Mouse (Mus musculus): ENCODE results near the gene Psmb7. TPM values are rescaled to one million over a fixed set of nuclear protein-coding genes. Genes with fewer than 3 reads are reported as not detected.

The Psmb7 gene
- 141 and 145 TPM in 2 replicates for polyA plus RNA-seq (2015; fragmentation: Nextera tagmentation; extraction: Ambion mirVana)

DNA sequence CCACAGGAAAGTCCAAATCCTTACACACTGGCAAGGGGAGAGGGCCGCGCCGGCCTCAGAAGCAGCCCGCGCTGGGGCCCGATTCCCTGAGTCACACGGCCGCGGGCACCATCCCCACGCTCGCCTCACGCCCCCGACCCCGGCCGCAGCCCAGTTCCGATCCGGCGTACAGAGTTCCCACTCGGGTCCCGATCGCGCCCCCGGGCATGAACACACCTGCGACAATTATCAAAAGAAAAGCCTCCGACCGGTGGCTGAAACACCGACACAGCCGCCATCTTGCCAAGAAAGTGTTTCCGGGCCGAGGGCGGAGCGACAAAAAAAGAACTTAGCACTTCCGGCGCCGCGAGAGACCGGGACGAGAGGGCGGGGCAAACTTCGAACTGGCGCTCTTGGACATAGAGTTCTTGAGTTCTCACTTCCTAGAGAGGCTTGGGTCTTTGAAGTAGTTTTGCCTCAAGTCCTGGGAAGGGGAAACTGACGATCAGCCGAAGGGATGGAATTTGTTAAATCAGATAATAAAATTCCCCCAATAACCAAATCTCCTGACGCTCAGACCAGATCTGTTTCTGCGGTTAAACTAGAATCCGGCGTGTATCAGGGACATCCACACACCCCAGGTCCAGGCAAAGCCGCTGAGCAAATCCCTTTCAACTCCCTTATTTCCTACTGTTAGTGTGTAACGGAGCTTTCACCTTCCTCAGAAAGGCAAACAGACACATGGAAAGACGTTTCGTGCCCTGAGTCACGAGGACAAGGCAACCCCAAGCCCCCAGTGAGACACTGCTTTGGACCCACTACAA is at the start of gene Psmb7:
Gene Psmb7 (minus strand): TSS at position 463 of the 803 bp plus-strand sequence.
- Histone ChIP-seq H3K9me3 (replicated peaks; ENCODE audit: control insufficient read depth, low read length) (no peaks in the 10 kb centered on the region), H3K27ac (ENCODE audit: low read length) (0 out of 2 replicates have a peak within 1 kb of the TSS, but pooled peaks have one; percentile 5), H3K9ac (ENCODE audit: low read depth, low read length) (peak within 1 kb of the TSS; percentile 86), H3K36me3 (ENCODE audit: control insufficient read depth, insufficient read depth) (peaks cover 20% of the 10 kb centered on the region), H3K4me1 (ENCODE audit: control insufficient read depth, low read depth, low read length) (peaks cover 9% of the 10 kb centered on the region), H3K4me3 (ENCODE audit: low read depth, low read length) (peak within 1 kb of the TSS; percentile 89), H3K27me3 (ENCODE audit: control insufficient read depth, insufficient read depth, low read depth, low read length) (no peaks in the 10 kb centered on the region), H3K4me2 (ENCODE audit: low read depth, low read length) (peak within 1 kb of the TSS; percentile 74)
- peak; percentile 88 for ATAC-seq (ENCODE audit: low read depth)
- 2% methylated on average over 52 of the region's 52 CpGs for WGBS (ENCODE audit: insufficient replicate concordance)

DNA sequence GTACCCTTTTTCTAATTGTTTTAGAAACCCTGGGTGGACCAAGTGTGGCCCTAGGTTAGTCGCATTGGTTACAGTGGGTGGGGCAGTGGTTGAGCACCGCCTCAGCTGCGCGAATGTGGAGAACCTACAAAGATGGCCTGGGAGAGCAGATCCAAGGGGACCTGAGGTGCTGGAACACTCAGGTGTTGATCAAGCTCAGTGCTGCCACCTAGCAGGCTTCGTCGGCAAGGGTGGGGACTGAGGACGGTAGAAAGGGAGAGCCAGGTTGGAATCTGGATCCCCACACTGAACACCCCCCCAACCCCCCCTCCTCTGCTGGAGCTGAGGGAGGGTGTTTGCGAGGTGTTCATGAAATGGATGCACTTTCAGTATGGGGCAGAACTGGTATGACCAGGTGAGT is 47.7 kb upstream of the Psmb7 start:
- no peak overlapping the region for H3K4me3 ChIP-seq (ENCODE audit: low read depth, low read length)
- no peak for ATAC-seq (ENCODE audit: low read depth)
- no peaks in the 10 kb centered on the region for H3K36me3 ChIP-seq (ENCODE audit: control insufficient read depth, insufficient read depth)
- 14% methylated on average over 8 of the region's 8 CpGs for WGBS (ENCODE audit: insufficient replicate concordance)
- no peak overlapping the region for H3K9ac ChIP-seq (ENCODE audit: low read depth, low read length)
- H3K27ac ChIP-seq (ENCODE audit: low read length) = no peak overlapping the region
- H3K4me1 ChIP-seq (ENCODE audit: control insufficient read depth, low read depth, low read length) = no peaks in the 10 kb centered on the region
- H3K9me3 ChIP-seq (replicated peaks; ENCODE audit: control insufficient read depth, low read length) = no peaks in the 10 kb centered on the region
- no peak overlapping the region for H3K4me2 ChIP-seq (ENCODE audit: low read depth, low read length)
- H3K27me3 ChIP-seq (ENCODE audit: control insufficient read depth, insufficient read depth, low read depth, low read length) = peaks cover 4% of the 10 kb centered on the region; the same call in 1 of the 2 replicates

DNA sequence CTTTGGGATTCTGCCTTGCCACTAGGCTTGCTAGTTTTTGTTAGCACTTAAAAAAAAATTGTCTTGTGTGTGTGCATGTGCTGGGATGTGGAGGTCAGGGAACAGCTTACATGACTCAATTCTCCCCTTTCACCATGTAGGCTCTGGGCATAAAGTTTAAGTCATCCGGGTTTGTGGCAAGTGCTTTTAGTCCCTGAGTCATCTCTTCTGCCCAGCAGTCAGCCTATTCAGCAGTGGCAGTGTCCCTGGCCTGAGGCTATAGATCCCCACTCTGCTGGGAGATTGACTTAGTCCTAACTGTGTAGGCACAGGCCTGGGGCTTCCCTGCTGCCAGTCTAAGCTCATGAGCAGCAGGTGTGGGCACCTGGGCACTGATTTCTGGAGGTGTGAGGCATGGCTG is 46.0 kb upstream of the Psmb7 start:
- no peak for ATAC-seq (ENCODE audit: low read depth)
- peaks cover 4% of the 10 kb centered on the region; the same call in 1 of the 2 replicates for H3K27me3 ChIP-seq (ENCODE audit: control insufficient read depth, insufficient read depth, low read depth, low read length)
- no peak overlapping the region for H3K9ac ChIP-seq (ENCODE audit: low read depth, low read length)
- H3K9me3 ChIP-seq (replicated peaks; ENCODE audit: control insufficient read depth, low read length) = no peaks in the 10 kb centered on the region
- 44% methylated on average over 1 of the region's 1 CpGs for WGBS (ENCODE audit: insufficient replicate concordance)
- no peak overlapping the region for H3K27ac ChIP-seq (ENCODE audit: low read length)
- no peak overlapping the region for H3K4me3 ChIP-seq (ENCODE audit: low read depth, low read length)
- no peaks in the 10 kb centered on the region for H3K36me3 ChIP-seq (ENCODE audit: control insufficient read depth, insufficient read depth)
- H3K4me1 ChIP-seq (ENCODE audit: control insufficient read depth, low read depth, low read length) = no peaks in the 10 kb centered on the region
- no peak overlapping the region for H3K4me2 ChIP-seq (ENCODE audit: low read depth, low read length)

DNA sequence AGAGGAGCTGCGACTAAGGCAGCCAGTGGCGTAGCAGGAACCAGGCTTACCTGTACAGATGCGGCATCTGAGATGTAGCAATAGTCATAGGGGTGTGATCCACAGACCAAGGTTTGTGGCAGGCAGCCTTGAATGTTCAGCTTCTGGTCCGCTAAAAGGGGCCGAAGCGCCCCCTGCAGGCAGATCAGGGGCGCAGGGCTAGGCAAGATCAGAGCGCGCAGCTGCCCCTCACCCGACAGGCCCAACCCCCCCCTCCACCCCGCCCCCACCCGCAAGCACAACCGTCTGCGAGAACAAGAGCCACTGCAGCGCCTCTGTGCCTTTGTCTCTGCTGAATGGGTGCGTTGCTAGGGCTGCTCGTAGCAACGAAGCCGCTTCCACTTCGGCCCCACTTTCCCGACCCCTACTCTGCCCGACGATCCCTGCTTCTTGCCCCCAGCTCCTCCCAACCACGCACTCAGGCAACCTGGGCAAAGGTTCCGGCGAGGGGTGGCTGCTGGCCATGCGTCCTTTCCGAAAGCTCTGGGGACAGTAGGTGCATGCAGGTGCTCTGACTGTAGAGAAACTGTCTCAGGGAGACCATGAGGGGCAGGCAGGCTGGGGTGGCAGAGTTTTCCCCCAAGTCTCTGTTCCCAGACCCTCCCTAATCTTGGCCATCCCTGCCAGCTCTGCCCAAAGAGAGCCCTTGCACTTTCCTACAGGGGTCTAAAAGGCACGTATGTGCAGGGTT is 45.1 kb upstream of the Psmb7 start:
- no peak overlapping the region for H3K9ac ChIP-seq (ENCODE audit: low read depth, low read length)
- no peak overlapping the region for H3K27ac ChIP-seq (ENCODE audit: low read length)
- H3K4me2 ChIP-seq (ENCODE audit: low read depth, low read length) = peak overlapping the region; percentile 44
- peak overlapping the region; percentile 26 for H3K4me3 ChIP-seq (ENCODE audit: low read depth, low read length)
- H3K4me1 ChIP-seq (ENCODE audit: control insufficient read depth, low read depth, low read length) = no peaks in the 10 kb centered on the region
- ATAC-seq (ENCODE audit: low read depth) = no peak
- H3K36me3 ChIP-seq (ENCODE audit: control insufficient read depth, insufficient read depth) = no peaks in the 10 kb centered on the region
- no peaks in the 10 kb centered on the region for H3K9me3 ChIP-seq (replicated peaks; ENCODE audit: control insufficient read depth, low read length)
- WGBS (ENCODE audit: insufficient replicate concordance) = 5% methylated on average over 29 of the region's 29 CpGs
- peaks cover 4% of the 10 kb centered on the region; the same call in 1 of the 2 replicates for H3K27me3 ChIP-seq (ENCODE audit: control insufficient read depth, insufficient read depth, low read depth, low read length)

DNA sequence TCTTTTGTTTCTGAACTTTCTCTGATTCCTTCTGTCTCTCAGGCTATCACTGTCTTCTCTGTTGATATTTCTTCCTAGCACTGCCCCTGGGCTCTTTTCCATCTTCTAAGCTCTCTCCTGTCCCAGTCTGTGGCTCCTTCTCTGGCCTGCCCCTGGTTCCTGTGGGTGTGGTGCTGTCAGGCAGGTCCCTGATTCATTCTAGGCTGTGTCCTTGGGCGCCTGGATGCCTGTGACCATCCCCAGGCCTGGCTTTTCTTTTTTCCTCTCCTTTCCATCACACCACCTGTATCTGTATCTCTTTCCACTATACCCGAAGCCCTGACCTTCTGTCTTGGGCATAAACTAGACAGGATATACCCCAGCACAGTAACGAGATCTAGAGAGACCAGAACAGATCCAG is 41.9 kb upstream of the Psmb7 start:
- H3K9me3 ChIP-seq (replicated peaks; ENCODE audit: control insufficient read depth, low read length) = no peaks in the 10 kb centered on the region
- H3K9ac ChIP-seq (ENCODE audit: low read depth, low read length) = no peak overlapping the region
- no peak overlapping the region for H3K4me2 ChIP-seq (ENCODE audit: low read depth, low read length)
- no peak overlapping the region for H3K27ac ChIP-seq (ENCODE audit: low read length)
- ATAC-seq (ENCODE audit: low read depth) = no peak
- WGBS (ENCODE audit: insufficient replicate concordance) = 42% methylated on average over 3 of the region's 3 CpGs
- H3K27me3 ChIP-seq (ENCODE audit: control insufficient read depth, insufficient read depth, low read depth, low read length) = peaks cover 4% of the 10 kb centered on the region; the same call in 1 of the 2 replicates
- H3K4me3 ChIP-seq (ENCODE audit: low read depth, low read length) = no peak overlapping the region
- H3K36me3 ChIP-seq (ENCODE audit: control insufficient read depth, insufficient read depth) = no peaks in the 10 kb centered on the region
- H3K4me1 ChIP-seq (ENCODE audit: control insufficient read depth, low read depth, low read length) = no peaks in the 10 kb centered on the region; the same call in 1 of the 2 replicates

DNA sequence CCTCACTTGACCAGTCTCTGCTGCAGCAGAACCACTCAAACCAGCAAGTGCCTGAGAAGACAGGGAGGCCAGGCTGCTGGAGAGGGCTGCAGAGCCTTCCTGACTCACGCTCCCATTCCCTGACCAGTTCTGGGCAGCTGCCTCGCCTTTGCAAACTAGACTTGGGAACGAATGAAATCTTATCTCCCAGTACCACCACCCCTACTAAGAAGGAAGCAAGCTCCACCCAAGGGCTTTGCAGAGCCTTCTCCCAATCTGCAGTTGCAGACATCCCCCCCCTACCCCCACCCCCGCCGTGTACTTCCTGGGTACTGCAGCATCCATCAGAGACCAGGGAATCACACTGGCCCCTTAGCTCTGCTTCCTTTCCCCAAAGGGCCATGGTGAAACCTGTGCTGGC is 39.2 kb upstream of the Psmb7 start:
- no peaks in the 10 kb centered on the region for H3K36me3 ChIP-seq (ENCODE audit: control insufficient read depth, insufficient read depth)
- no peaks in the 10 kb centered on the region for H3K9me3 ChIP-seq (replicated peaks; ENCODE audit: control insufficient read depth, low read length)
- H3K27me3 ChIP-seq (ENCODE audit: control insufficient read depth, insufficient read depth, low read depth, low read length) = no peaks in the 10 kb centered on the region
- 17% methylated on average over 5 of the region's 5 CpGs for WGBS (ENCODE audit: insufficient replicate concordance)
- 0 out of 2 replicates have a peak, but pooled peaks have one; percentile 19 for ATAC-seq (ENCODE audit: low read depth)
- no peak overlapping the region for H3K27ac ChIP-seq (ENCODE audit: low read length)
- no peak overlapping the region for H3K4me3 ChIP-seq (ENCODE audit: low read depth, low read length)
- no peaks in the 10 kb centered on the region; the same call in 1 of the 2 replicates for H3K4me1 ChIP-seq (ENCODE audit: control insufficient read depth, low read depth, low read length)
- H3K4me2 ChIP-seq (ENCODE audit: low read depth, low read length) = no peak overlapping the region
- H3K9ac ChIP-seq (ENCODE audit: low read depth, low read length) = no peak overlapping the region

DNA sequence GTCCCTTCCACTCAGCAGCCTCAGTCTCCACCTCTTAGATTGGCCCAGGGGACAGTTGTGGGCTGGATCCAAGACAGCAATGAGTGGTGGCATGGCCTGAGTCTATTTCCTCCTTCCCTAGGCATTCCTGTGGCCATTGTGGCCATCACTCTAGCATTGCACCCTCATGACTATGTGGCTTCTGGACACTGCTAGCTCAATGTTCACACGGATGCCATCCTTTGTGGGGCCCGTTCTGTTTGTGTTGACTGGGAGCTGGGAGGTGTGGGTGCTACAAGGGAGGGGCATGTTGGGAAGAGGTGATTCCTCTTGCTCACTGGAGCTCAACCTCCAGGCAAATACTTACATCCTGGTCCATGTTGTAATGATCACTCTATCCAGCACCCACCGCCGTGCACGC is 38.3 kb upstream of the Psmb7 start:
- Histone ChIP-seq H3K9ac (ENCODE audit: low read depth, low read length) (no peak overlapping the region), H3K9me3 (replicated peaks; ENCODE audit: control insufficient read depth, low read length) (no peaks in the 10 kb centered on the region), H3K4me3 (ENCODE audit: low read depth, low read length) (no peak overlapping the region), H3K36me3 (ENCODE audit: control insufficient read depth, insufficient read depth) (no peaks in the 10 kb centered on the region), H3K27me3 (ENCODE audit: control insufficient read depth, insufficient read depth, low read depth, low read length) (no peaks in the 10 kb centered on the region), H3K27ac (ENCODE audit: low read length) (no peak overlapping the region), H3K4me2 (ENCODE audit: low read depth, low read length) (no peak overlapping the region), H3K4me1 (ENCODE audit: control insufficient read depth, low read depth, low read length) (no peaks in the 10 kb centered on the region; the same call in 1 of the 2 replicates)
- ATAC-seq (ENCODE audit: low read depth) = no peak
- WGBS (ENCODE audit: insufficient replicate concordance) = 66% methylated on average over 5 of the region's 5 CpGs

DNA sequence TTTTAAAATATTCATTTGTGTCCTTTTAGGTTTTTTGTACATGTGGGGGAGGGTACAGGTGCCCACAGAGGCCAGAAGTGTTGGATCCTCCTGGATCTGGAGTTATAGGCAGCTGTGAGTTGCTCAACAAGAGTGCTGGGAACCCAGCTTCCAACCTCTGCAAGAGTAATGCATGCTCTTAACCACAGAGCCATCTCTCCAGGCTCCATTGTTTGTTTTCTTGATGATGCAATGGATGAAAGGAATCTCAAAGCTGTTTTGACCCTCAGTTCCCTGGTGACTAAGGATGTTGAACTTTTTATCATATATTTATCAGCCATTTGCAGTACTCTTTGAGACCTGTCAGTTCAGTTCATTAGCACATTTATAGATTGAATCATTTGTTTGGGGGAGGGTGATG is 35.1 kb upstream of the Psmb7 start:
- Histone ChIP-seq H3K27me3 (ENCODE audit: control insufficient read depth, insufficient read depth, low read depth, low read length) (no peaks in the 10 kb centered on the region), H3K36me3 (ENCODE audit: control insufficient read depth, insufficient read depth) (no peaks in the 10 kb centered on the region), H3K27ac (ENCODE audit: low read length) (no peak overlapping the region), H3K9me3 (replicated peaks; ENCODE audit: control insufficient read depth, low read length) (no peaks in the 10 kb centered on the region), H3K4me3 (ENCODE audit: low read depth, low read length) (no peak overlapping the region), H3K4me1 (ENCODE audit: control insufficient read depth, low read depth, low read length) (no peaks in the 10 kb centered on the region; the same call in 1 of the 2 replicates), H3K4me2 (ENCODE audit: low read depth, low read length) (no peak overlapping the region), H3K9ac (ENCODE audit: low read depth, low read length) (no peak overlapping the region)
- no peak for ATAC-seq (ENCODE audit: low read depth)

Measured in liver, embryonic 16.5 days (tissue).